Comparison of ENCODE assay signal across 34 mouse cellular contexts in genomic region chr7:55956054-55956453, GRCm38 (mm10).
"Had no signal": no experiment of that assay in that cellular context is flagged by ENCODE, and none has a peak within 500 bp of the region (broad histone marks: within the 10 kb centered on the region; RNA-seq: fewer than 3 reads in every experiment).

No protein-coding gene starts in this region.

- H3K4me1 ChIP-seq: intestine, embryonic 15.5 days had no signal

- H3K36me3 ChIP-seq: heart, embryonic 15.5 days had no signal

- H3K4me2 ChIP-seq: heart, embryonic 12.5 days; heart, embryonic 13.5 days; heart, embryonic 15.5 days; hindbrain, embryonic 12.5 days; hindbrain, embryonic 13.5 days; hindbrain, embryonic 14.5 days; hindbrain, embryonic 15.5 days; intestine, embryonic 15.5 days; kidney, embryonic 15.5 days had no signal

- H3K27ac ChIP-seq: heart, embryonic 13.5 days; heart, embryonic 15.5 days; hindbrain, embryonic 10.5 days; hindbrain, embryonic 12.5 days; hindbrain, embryonic 13.5 days; hindbrain, embryonic 14.5 days; hindbrain, embryonic 15.5 days; hindbrain, postnatal 0 days; intestine, embryonic 15.5 days; kidney, embryonic 15.5 days; kidney, postnatal 0 days; layer of hippocampus, adult 2 months; left cerebral cortex, adult 2 months had no signal

- DNase-seq: heart, postnatal 10 days; heart, postnatal 14 days; heart, postnatal 36 days; heart, postnatal 4 days; kidney, adult 11 months; kidney, adult 18-20 months; kidney, adult 2 months; kidney, adult 8-10 months; kidney, adult 9 months; kidney, postnatal 10 days; kidney, postnatal 14 days; kidney, postnatal 25 days; kidney, postnatal 36 days; kidney, postnatal 4 days; layer of hippocampus, adult 9-11 months; layer of hippocampus, postnatal 36 days had no signal

- H3K27me3 ChIP-seq: heart, embryonic 12.5 days; heart, embryonic 13.5 days; heart, embryonic 15.5 days; hindbrain, embryonic 12.5 days; hindbrain, embryonic 13.5 days; hindbrain, embryonic 15.5 days; intestine, embryonic 15.5 days; kidney, embryonic 15.5 days had no signal

- H3K4me3 ChIP-seq: heart, embryonic 12.5 days; heart, embryonic 13.5 days; heart, embryonic 15.5 days; hindbrain, embryonic 10.5 days; hindbrain, embryonic 12.5 days; hindbrain, embryonic 13.5 days; hindbrain, embryonic 15.5 days; intestine, embryonic 15.5 days; kidney, embryonic 15.5 days; layer of hippocampus, adult 2 months; left cerebral cortex, adult 2 months had no signal

- H3K9ac ChIP-seq: heart, embryonic 12.5 days; heart, embryonic 13.5 days; heart, embryonic 15.5 days; hindbrain, embryonic 12.5 days; hindbrain, embryonic 13.5 days; hindbrain, embryonic 14.5 days; hindbrain, embryonic 15.5 days; intestine, embryonic 15.5 days; kidney, embryonic 15.5 days had no signal

- H3K9me3 ChIP-seq: heart, embryonic 12.5 days; heart, embryonic 15.5 days; hindbrain, embryonic 12.5 days; hindbrain, embryonic 13.5 days; intestine, embryonic 15.5 days had no signal

- ATAC-seq: hindbrain, embryonic 16.5 days; hindbrain, postnatal 0 days; inflammation-experienced regulatory T-cells, adult 6 months; intestine, embryonic 15.5 days; intestine, embryonic 16.5 days; intestine, postnatal 0 days had no signal
